Mouse (Mus musculus) megakaryocyte, embryonic 14.5 days (primary cell): Measurements from ENCODE around the gene Jsrp1.

Experiments
- FLI1 ChIP-seq: IDR thresholded peaks from 2 replicates; pipeline ENCODE4 v1.6.1; 2012; ENCODE audit warnings: low read length, inconsistent platforms, mixed read lengths
- GATA1 ChIP-seq: IDR thresholded peaks from 3 replicates; pipeline ENCODE4 v1.6.1; 2012; ENCODE audit warnings: mixed read lengths, low read length, inconsistent platforms, borderline replicate concordance

GRCm38 (mm10) chr10:80848571-80848970 lies 35.3 kb upstream of the Jsrp1 start:
- TF ChIP-seq GATA1: no peak
- no peak for TF ChIP-seq FLI1
